Mouse (Mus musculus) brain, embryonic 14.5 days (tissue): ENCODE measurements around the gene Raly.

ENCODE experiments used
- CTCF ChIP-seq: fragments of 200-500 bp; IDR thresholded peaks from 2 replicates; pipeline ENCODE4 v1.5.1; 2012; ENCODE audit warnings: inconsistent platforms, mild to moderate bottlenecking, moderate library complexity, borderline replicate concordance; ENCODE audit not compliant: insufficient read depth, insufficient read length; ENCODE audit errors: extremely low read depth
- POLR2A ChIP-seq: fragments of 200-500 bp; IDR thresholded peaks from 2 replicates; pipeline ENCODE4 v1.6.1; 2012; ENCODE audit warnings: mild to moderate bottlenecking, inconsistent platforms, borderline replicate concordance; ENCODE audit not compliant: poor library complexity, insufficient read depth, insufficient read length, severe bottlenecking; ENCODE audit errors: extremely low read depth

- TF ChIP-seq CTCF = no peak
- no peak for TF ChIP-seq POLR2A
Observed at GRCm38 (mm10) chr2:154791661-154792642, 1.1 kb downstream of the Raly start.
